Mouse (Mus musculus): ENCODE measurements at regions not wholly inside any gene's neighbourhood (a gene's known extent, or its start where the extent isn't known, plus 50 kb on each side); places are given as distances from the start of the nearest gene placed in this dataset.
A peak's percentile ranks its signal among the peaks of the same experiment; 100 is the strongest.

GRCm38 (mm10) chr5:116960041-116960440, 155.9 kb downstream of the Suds3 start:
- WGBS, result 77% methylated on average over 8 of the region's 8 CpGs
- no peak for DNase-seq (ENCODE audit: low spot score)
- no peaks in the 10 kb centered on the region for H3K36me3 ChIP-seq

DNA sequence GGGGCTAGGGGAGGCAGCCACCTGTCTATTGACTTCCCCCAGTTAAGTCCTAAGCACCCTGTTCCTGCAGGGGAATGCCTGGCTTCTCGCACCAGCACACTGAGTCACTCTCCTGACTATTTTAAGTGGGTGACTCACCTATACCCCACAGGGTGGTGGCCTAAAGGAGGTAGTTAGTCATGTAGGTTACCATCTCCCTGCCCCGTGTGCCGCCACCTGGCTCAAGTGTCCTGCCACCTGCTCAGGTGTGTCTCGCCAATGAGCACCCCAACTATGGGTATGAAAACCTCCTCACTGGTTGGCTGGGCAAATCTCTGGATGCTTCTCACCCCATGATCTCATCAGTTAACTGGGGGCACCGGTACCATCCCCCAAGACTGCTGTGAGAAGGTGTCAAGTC, 157.8 kb downstream of the Suds3 start:
- Histone ChIP-seq H3K9me3 (replicated peaks) (no peaks in the 10 kb centered on the region), H3K27me3 (ENCODE audit: low read depth, poor library complexity, severe bottlenecking) (no peaks in the 10 kb centered on the region), H3K4me1 (no peaks in the 10 kb centered on the region), H3K36me3 (no peaks in the 10 kb centered on the region), H3K4me3 (no peak overlapping the region), H3K27ac (no peak overlapping the region)
- 79% methylated on average over 5 of the region's 5 CpGs for WGBS
- DNase-seq (ENCODE audit: low spot score), result no peak

More at GRCm38 (mm10) chr5:116960041-116960440, 155.9 kb downstream of the Suds3 start:
- H3K27me3 ChIP-seq (ENCODE audit: low read depth, poor library complexity, severe bottlenecking), result no peaks in the 10 kb centered on the region
- H3K4me3 ChIP-seq, result no peak overlapping the region
- H3K4me1 ChIP-seq, result no peaks in the 10 kb centered on the region
- no peak overlapping the region for H3K27ac ChIP-seq
- H3K9me3 ChIP-seq (replicated peaks), result no peaks in the 10 kb centered on the region

GRCm38 (mm10) chr5:116956572-116956971, 159.3 kb downstream of the Suds3 start:
- Histone ChIP-seq H3K9me3 (replicated peaks) (no peaks in the 10 kb centered on the region), H3K4me3 (no peak overlapping the region), H3K27ac (no peak overlapping the region), H3K36me3 (no peaks in the 10 kb centered on the region), H3K4me1 (no peaks in the 10 kb centered on the region), H3K27me3 (ENCODE audit: low read depth, poor library complexity, severe bottlenecking) (no peaks in the 10 kb centered on the region)
- 71% methylated on average over 13 of the region's 13 CpGs for WGBS
- no peak for DNase-seq (ENCODE audit: low spot score)

DNA sequence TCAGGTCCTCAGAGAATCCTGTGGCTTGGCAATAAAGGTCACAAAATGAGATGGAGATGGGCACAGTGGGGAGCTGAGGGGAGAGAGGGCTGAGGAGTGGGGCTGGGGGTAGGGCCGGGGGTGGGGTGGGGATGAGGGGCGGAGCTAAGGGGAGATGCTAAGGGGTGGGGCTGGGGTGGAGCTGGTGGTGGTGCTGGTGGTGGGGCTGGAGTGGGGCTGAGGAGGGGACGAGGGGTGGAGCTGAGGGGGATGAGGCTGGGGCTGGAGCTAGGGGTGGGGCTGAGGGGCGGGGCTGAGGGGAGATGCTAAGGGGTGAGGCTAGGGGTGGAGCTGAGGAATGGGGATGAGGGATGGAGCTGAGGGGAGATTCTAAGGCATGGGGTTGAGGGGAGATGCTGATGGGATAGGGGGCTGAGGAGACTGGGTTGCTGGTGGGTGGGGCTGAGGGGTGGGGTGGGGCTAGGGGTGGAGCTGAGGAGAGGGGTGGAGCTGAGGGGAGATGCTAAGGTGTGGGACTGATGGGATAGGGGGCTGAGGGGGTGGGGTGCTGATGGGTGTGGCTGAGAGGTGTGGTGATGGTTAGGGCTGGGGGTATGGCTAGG, 165.5 kb downstream of the Suds3 start:
- Histone ChIP-seq H3K4me1 (no peaks in the 10 kb centered on the region), H3K27ac (no peak overlapping the region), H3K4me3 (no peak overlapping the region), H3K9me3 (replicated peaks) (no peaks in the 10 kb centered on the region), H3K36me3 (no peaks in the 10 kb centered on the region), H3K27me3 (ENCODE audit: low read depth, poor library complexity, severe bottlenecking) (no peaks in the 10 kb centered on the region)
- DNase-seq (ENCODE audit: low spot score), result no peak
- 4% methylated on average over 4 of the region's 4 CpGs for WGBS

DNA sequence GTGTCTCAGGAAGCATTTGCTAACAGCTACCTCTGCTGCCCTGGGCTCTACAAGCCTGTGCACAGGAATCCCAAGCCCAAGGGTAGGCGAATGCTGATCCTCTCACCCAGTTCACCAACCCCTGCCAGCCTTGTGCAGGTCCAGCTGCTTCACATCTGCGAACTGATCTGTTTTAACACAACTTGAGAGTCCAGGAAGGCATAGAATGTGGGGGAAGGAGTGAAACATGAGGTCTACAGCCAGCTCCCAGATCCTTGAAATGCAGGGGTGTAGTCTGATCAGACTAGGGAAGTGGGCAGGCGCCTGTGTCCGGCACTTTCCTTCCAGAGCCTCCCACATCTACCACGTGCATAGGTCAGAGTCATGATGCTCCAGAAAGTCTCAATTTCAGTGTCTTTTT, 181.3 kb downstream of the Suds3 start:
- no peak for DNase-seq (ENCODE audit: low spot score)
- H3K4me1 ChIP-seq, result no peaks in the 10 kb centered on the region
- H3K4me3 ChIP-seq, result no peak overlapping the region
- no peaks in the 10 kb centered on the region for H3K27me3 ChIP-seq (ENCODE audit: low read depth, poor library complexity, severe bottlenecking)
- H3K27ac ChIP-seq, result no peak overlapping the region
- H3K9me3 ChIP-seq (replicated peaks), result no peaks in the 10 kb centered on the region
- 81% methylated on average over 5 of the region's 5 CpGs for WGBS
- H3K36me3 ChIP-seq, result no peaks in the 10 kb centered on the region

- Histone ChIP-seq H3K36me3 (no peaks in the 10 kb centered on the region), H3K27ac (no peak overlapping the region), H3K4me1 (no peaks in the 10 kb centered on the region), H3K9me3 (replicated peaks) (no peaks in the 10 kb centered on the region), H3K4me3 (no peak overlapping the region), H3K27me3 (ENCODE audit: low read depth, poor library complexity, severe bottlenecking) (no peaks in the 10 kb centered on the region)
- 57% methylated on average over 3 of the region's 3 CpGs for WGBS
- no peak for DNase-seq (ENCODE audit: low spot score)
These were observed 181.8 kb downstream of the Suds3 start for GRCm38 (mm10) chr5:116934151-116934550.

GRCm38 (mm10) chr5:116933105-116933504, 182.8 kb downstream of the Suds3 start:
- no peaks in the 10 kb centered on the region for H3K36me3 ChIP-seq
- DNase-seq (ENCODE audit: low spot score), result no peak
- 93% methylated on average over 5 of the region's 5 CpGs for WGBS
- H3K4me1 ChIP-seq, result no peaks in the 10 kb centered on the region
- no peaks in the 10 kb centered on the region for H3K9me3 ChIP-seq (replicated peaks)
- H3K4me3 ChIP-seq, result no peak overlapping the region
- H3K27ac ChIP-seq, result no peak overlapping the region
- H3K27me3 ChIP-seq (ENCODE audit: low read depth, poor library complexity, severe bottlenecking), result no peaks in the 10 kb centered on the region

DNA sequence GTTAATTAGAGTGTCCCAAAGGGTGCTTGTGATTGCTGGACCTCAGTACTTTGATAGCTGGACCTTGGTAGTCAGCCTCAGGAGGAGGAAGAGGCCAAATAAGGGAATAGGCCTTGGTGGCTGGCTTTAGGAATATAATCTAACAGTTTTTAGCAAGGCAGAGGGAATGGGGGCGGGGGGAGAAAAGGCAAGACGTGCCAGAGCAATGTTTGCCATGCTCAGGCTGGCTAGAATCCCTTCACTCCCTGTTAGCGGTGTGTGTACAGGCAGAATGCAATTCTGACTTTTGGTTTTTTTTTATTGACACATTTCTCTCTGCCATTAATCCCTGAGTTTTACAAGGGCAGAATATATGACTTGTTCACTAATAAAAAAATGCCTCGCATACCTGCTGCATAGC, 192.2 kb downstream of the Suds3 start:
- no peak for DNase-seq (ENCODE audit: low spot score)
- Histone ChIP-seq H3K27me3 (ENCODE audit: low read depth, poor library complexity, severe bottlenecking) (no peaks in the 10 kb centered on the region), H3K27ac (no peak overlapping the region), H3K36me3 (no peaks in the 10 kb centered on the region), H3K4me1 (peaks cover 15% of the 10 kb centered on the region), H3K9me3 (replicated peaks) (no peaks in the 10 kb centered on the region), H3K4me3 (no peak overlapping the region)
- 63% methylated on average over 4 of the region's 4 CpGs for WGBS

DNA sequence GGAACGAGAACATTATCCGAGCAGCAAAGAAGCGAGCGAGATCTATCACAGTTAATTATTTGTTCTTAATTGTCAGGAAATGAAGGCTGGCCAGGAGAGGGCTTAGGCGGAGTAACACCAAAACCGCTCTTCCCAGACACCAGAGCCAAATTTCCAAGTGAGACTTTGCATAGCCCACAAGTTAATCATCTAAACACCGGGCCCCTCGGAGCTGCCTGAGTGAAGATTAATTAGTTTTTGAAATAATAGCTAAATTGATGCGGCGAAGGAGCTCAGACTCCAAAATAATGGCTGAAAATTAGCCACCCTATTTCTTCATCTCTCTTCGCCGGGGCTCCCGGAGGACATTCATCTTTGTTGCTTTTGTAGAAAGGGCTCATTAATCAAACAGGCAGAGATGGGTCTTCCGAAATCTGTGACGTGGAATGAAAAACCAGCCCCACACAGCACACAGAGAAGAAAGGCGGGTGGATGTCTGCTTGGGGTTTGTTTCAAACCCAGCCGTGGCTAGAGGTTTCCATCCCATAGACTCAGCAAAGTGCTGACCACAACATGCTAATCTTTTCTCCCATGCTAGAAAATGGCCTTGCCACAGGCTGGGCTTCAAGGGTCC, 193.7 kb downstream of the Suds3 start:
- H3K4me3 ChIP-seq, result no peak overlapping the region
- no peak for DNase-seq (ENCODE audit: low spot score)
- H3K9me3 ChIP-seq (replicated peaks), result no peaks in the 10 kb centered on the region
- H3K36me3 ChIP-seq, result no peaks in the 10 kb centered on the region
- WGBS, result 68% methylated on average over 17 of the region's 17 CpGs
- H3K4me1 ChIP-seq, result peaks cover 15% of the 10 kb centered on the region
- H3K27ac ChIP-seq, result no peak overlapping the region
- no peaks in the 10 kb centered on the region for H3K27me3 ChIP-seq (ENCODE audit: low read depth, poor library complexity, severe bottlenecking)

GRCm38 (mm10) chr5:116914876-116915275, 201.0 kb downstream of the Suds3 start:
- Histone ChIP-seq H3K36me3 (no peaks in the 10 kb centered on the region), H3K4me3 (no peak overlapping the region), H3K27ac (no peak overlapping the region), H3K9me3 (replicated peaks) (no peaks in the 10 kb centered on the region), H3K27me3 (ENCODE audit: low read depth, poor library complexity, severe bottlenecking) (no peaks in the 10 kb centered on the region), H3K4me1 (no peaks in the 10 kb centered on the region)
- DNase-seq (ENCODE audit: low spot score), result peak; percentile 78
- WGBS, result 44% methylated on average over 12 of the region's 12 CpGs

GRCm38 (mm10) chr5:116900846-116901245, 215.1 kb downstream of the Suds3 start:
- Histone ChIP-seq H3K4me3 (no peak overlapping the region), H3K9me3 (replicated peaks) (no peaks in the 10 kb centered on the region), H3K27ac (no peak overlapping the region), H3K4me1 (no peaks in the 10 kb centered on the region), H3K36me3 (no peaks in the 10 kb centered on the region), H3K27me3 (ENCODE audit: low read depth, poor library complexity, severe bottlenecking) (no peaks in the 10 kb centered on the region)
- no peak for DNase-seq (ENCODE audit: low spot score)
- WGBS, result 89% methylated on average over 5 of the region's 5 CpGs

GRCm38 (mm10) chr5:116897391-116897790, 218.5 kb downstream of the Suds3 start:
- H3K27ac ChIP-seq, result no peak overlapping the region
- H3K27me3 ChIP-seq (ENCODE audit: low read depth, poor library complexity, severe bottlenecking), result no peaks in the 10 kb centered on the region
- WGBS, result 89% methylated on average over 5 of the region's 5 CpGs
- no peaks in the 10 kb centered on the region for H3K4me1 ChIP-seq
- no peak for DNase-seq (ENCODE audit: low spot score)
- H3K4me3 ChIP-seq, result no peak overlapping the region
- no peaks in the 10 kb centered on the region for H3K36me3 ChIP-seq
- no peaks in the 10 kb centered on the region for H3K9me3 ChIP-seq (replicated peaks)

GRCm38 (mm10) chr5:116895036-116895783, 220.7 kb downstream of the Suds3 start:
- Histone ChIP-seq H3K27me3 (ENCODE audit: low read depth, poor library complexity, severe bottlenecking) (no peaks in the 10 kb centered on the region), H3K36me3 (no peaks in the 10 kb centered on the region), H3K4me3 (no peak overlapping the region), H3K4me1 (no peaks in the 10 kb centered on the region), H3K27ac (no peak overlapping the region), H3K9me3 (replicated peaks) (no peaks in the 10 kb centered on the region)
- no peak for DNase-seq (ENCODE audit: low spot score)
- WGBS, result 62% methylated on average over 12 of the region's 12 CpGs
